Mouse (Mus musculus): Measurements from ENCODE around the gene Asns.

Gene Asns

GRCm38 (mm10) chr6:7689180-7689579 is 3.9 kb downstream of the Asns start:
- in situ Hi-C loops (cut with MboI; ENCODE audit: unreplicated experiment in 2 of 2): no loop called here

GRCm38 (mm10) chr6:7686047-7686446 is 7.0 kb downstream of the Asns start:
- in situ Hi-C loops (cut with MboI; ENCODE audit: unreplicated experiment in 2 of 2): no loop called here

GRCm38 (mm10) chr6:7676194-7676901 is 16.7 kb downstream of the Asns start:
- in situ Hi-C loops (cut with MboI; ENCODE audit: unreplicated experiment in 2 of 2): no loop called here

- in situ Hi-C loops (cut with MboI; ENCODE audit: unreplicated experiment in 2 of 2): loop anchor here in 1 of 2 experiments (25.0 kb wide), 1 partner anchor 1810 kb away; no protein-coding TSS in a partner anchor
Measured at GRCm38 (mm10) chr6:7672438-7673253, 20.4 kb downstream of the Asns start.

GRCm38 (mm10) chr6:7671429-7671828 is 21.6 kb downstream of the Asns start:
- in situ Hi-C loops (cut with MboI; ENCODE audit: unreplicated experiment in 2 of 2): loop anchor here in 1 of 2 experiments (25.0 kb wide), 1 partner anchor 1809 kb away; no protein-coding TSS in a partner anchor

- in situ Hi-C loops (cut with MboI; ENCODE audit: unreplicated experiment in 2 of 2): loop anchor here in 1 of 2 experiments (25.0 kb wide), 1 partner anchor 1808 kb away; no protein-coding TSS in a partner anchor
Measured at GRCm38 (mm10) chr6:7670588-7670987, 22.5 kb downstream of the Asns start.

- in situ Hi-C loops (cut with MboI; ENCODE audit: unreplicated experiment in 2 of 2): loop anchor here in 1 of 2 experiments (25.0 kb wide), 1 partner anchor 1807 kb away; no protein-coding TSS in a partner anchor
Measured at GRCm38 (mm10) chr6:7669721-7670120, 23.3 kb downstream of the Asns start.

GRCm38 (mm10) chr6:7668332-7668731 is 24.7 kb downstream of the Asns start:
- in situ Hi-C loops (cut with MboI; ENCODE audit: unreplicated experiment in 2 of 2): loop anchor here in 1 of 2 experiments (25.0 kb wide), 1 partner anchor 1806 kb away; no protein-coding TSS in a partner anchor

GRCm38 (mm10) chr6:7665902-7666301 is 27.2 kb downstream of the Asns start:
- in situ Hi-C loops (cut with MboI; ENCODE audit: unreplicated experiment in 2 of 2): loop anchor here in 1 of 2 experiments (25.0 kb wide), 1 partner anchor 1804 kb away; no protein-coding TSS in a partner anchor

GRCm38 (mm10) chr6:7661455-7661854 is 31.6 kb downstream of the Asns start:
- in situ Hi-C loops (cut with MboI; ENCODE audit: unreplicated experiment in 2 of 2): loop anchor here in 1 of 2 experiments (25.0 kb wide), 1 partner anchor 1799 kb away; no protein-coding TSS in a partner anchor

GRCm38 (mm10) chr6:7660377-7661080 is 32.5 kb downstream of the Asns start:
- in situ Hi-C loops (cut with MboI; ENCODE audit: unreplicated experiment in 2 of 2): loop anchor here in 1 of 2 experiments (25.0 kb wide), 1 partner anchor 1798 kb away; no protein-coding TSS in a partner anchor

GRCm38 (mm10) chr6:7656601-7657000 is 36.5 kb downstream of the Asns start:
- in situ Hi-C loops (cut with MboI; ENCODE audit: unreplicated experiment in 2 of 2): loop anchor here (10.0 to 25.0 kb wide), 4 partner anchors 652 to 1802 kb away; no protein-coding TSS in a partner anchor

- in situ Hi-C loops (cut with MboI; ENCODE audit: unreplicated experiment in 2 of 2): no loop called here
Measured at GRCm38 (mm10) chr6:7648458-7648857, 44.6 kb downstream of the Asns start.
